Mouse (Mus musculus) layer of hippocampus, postnatal 10 days (tissue): Measurements from ENCODE around the gene Dao. TPM values are rescaled to one million over a fixed set of nuclear protein-coding genes. Genes with fewer than 3 reads are reported as not detected.

Source experiments
- DNase-seq, 2 experiments: peaks; one replicate each; pipeline ENCODE4 v3.0.0; 2021; ENCODE audit warnings: low spot score in 2 of 2
- total RNA-seq, 2 experiments: library from RNA; stranded (reverse); gene quantifications; 2 replicates each; pipeline ENCODE4 v1.2.3; 2021

Gene Dao
- total RNA-seq, 2 experiments from 2014 or later = not detected

- no peak for DNase-seq
These were observed 64.5 kb downstream of the Dao start for GRCm38 (mm10) chr5:114067982-114068381.

- no peak for DNase-seq
These were observed 67.4 kb downstream of the Dao start for GRCm38 (mm10) chr5:114070858-114071257.

- DNase-seq = no peak
These were observed 68.8 kb downstream of the Dao start for GRCm38 (mm10) chr5:114072262-114072661.

Other genes starting within 250 kb of the Dao start
- 10 to 100 TPM; 36.7 to 48.2 TPM for gene Sart3, start 231.2 kb upstream of the Dao start, total RNA-seq
- 10 to 100 TPM; 71.0 to 77.5 TPM for gene Iscu, start 231.0 kb upstream of the Dao start, total RNA-seq
- 10 to 100 TPM; 11.7 to 13.1 TPM for gene Tmem119, start 203.2 kb upstream of the Dao start, total RNA-seq
- 10 to 100 TPM; 12.1 to 12.9 TPM for gene Selplg, start 171.1 kb upstream of the Dao start, total RNA-seq
- gene Coro1c, start 94.9 kb upstream of the Dao start, total RNA-seq = 100 to 1,000 TPM; 104 TPM
- gene Ssh1, start 9.8 kb upstream of the Dao start, total RNA-seq = 10 to 100 TPM; 25.7 to 27.1 TPM
- 10 to 100 TPM; 25.3 to 32.8 TPM for gene Usp30, start 61.8 kb downstream of the Dao start, total RNA-seq
- gene Svop, start 87.9 kb downstream of the Dao start, total RNA-seq = 100 to 1,000 TPM; 134 to 141 TPM
- 1 to 10 TPM; 4.1 to 5.5 TPM for gene Alkbh2, start 124.5 kb downstream of the Dao start, total RNA-seq
- gene Ung, start 126.7 kb downstream of the Dao start, total RNA-seq = 1 to 10 TPM; 4.3 to 5.4 TPM
- gene Acacb, start 142.8 kb downstream of the Dao start, total RNA-seq = 1 to 10 TPM; 4.9 to 5.5 TPM